Mouse (Mus musculus) urinary bladder, adult 2 months (tissue): ENCODE data around the gene Cd274. TPM values are rescaled to one million over a fixed set of nuclear protein-coding genes. Genes with fewer than 3 reads are reported as not detected.

ENCODE experiments used
- DNase-seq: peaks from one replicate; pipeline ENCODE4 v3.0.0; 2022; ENCODE audit warnings: low spot score
- polyA plus RNA-seq: library from polyadenylated mRNA; depleted of rRNA; stranded (reverse); fragments of >200 nt; gene quantifications from 2 replicates; pipeline ENCODE4 v1.2.3, GENCODE M21; 2012; rRNA removed

Gene Cd274
- polyA plus RNA-seq, result 4.3 and 6.8 TPM in 2 replicates

- peak; percentile 43 for DNase-seq
Observed at GRCm38 (mm10) chr19:29366969-29367622, at the start of gene Cd274, which contains the start of gene Plgrkt. Gene Cd274 (plus strand): TSS chr19:29367455. Gene Plgrkt (minus strand): TSS chr19:29367390.

- DNase-seq, result no peak
Observed at GRCm38 (mm10) chr19:29323416-29324049, 43.7 kb upstream of the Cd274 start.

- DNase-seq, result peak; percentile 30
Observed at GRCm38 (mm10) chr19:29325053-29325851, 42.0 kb upstream of the Cd274 start, which contains the start of gene Insl6. Gene Insl6 (minus strand): TSS chr19:29325356.

GRCm38 (mm10) chr19:29325852-29326180 lies 41.4 kb upstream of the Cd274 start:
- DNase-seq, result no peak

- DNase-seq, result no peak
Observed at GRCm38 (mm10) chr19:29326396-29326795, 40.9 kb upstream of the Cd274 start.

GRCm38 (mm10) chr19:29326822-29327552 lies 40.3 kb upstream of the Cd274 start:
- DNase-seq, result no peak

- DNase-seq, result no peak
Observed at GRCm38 (mm10) chr19:29334068-29334745, 33.0 kb upstream of the Cd274 start, which contains the start of gene Rln1. Gene Rln1 (minus strand): TSS chr19:29334670.

- DNase-seq, result no peak
Observed at GRCm38 (mm10) chr19:29336624-29337023, 30.6 kb upstream of the Cd274 start.

- DNase-seq, result no peak
Observed at GRCm38 (mm10) chr19:29341029-29341428, 26.2 kb upstream of the Cd274 start.

GRCm38 (mm10) chr19:29342281-29342680 lies 25.0 kb upstream of the Cd274 start:
- DNase-seq, result no peak

- DNase-seq, result no peak
Observed at GRCm38 (mm10) chr19:29344868-29345267, 22.4 kb upstream of the Cd274 start.

- no peak for DNase-seq
Observed at GRCm38 (mm10) chr19:29345636-29346035, 21.6 kb upstream of the Cd274 start.

GRCm38 (mm10) chr19:29350991-29351390 lies 16.3 kb upstream of the Cd274 start:
- DNase-seq, result no peak

- peak; percentile 69 for DNase-seq
Observed at GRCm38 (mm10) chr19:29354895-29355877, 12.1 kb upstream of the Cd274 start.

- DNase-seq, result no peak
Observed at GRCm38 (mm10) chr19:29356281-29356680, 11.0 kb upstream of the Cd274 start.

GRCm38 (mm10) chr19:29360251-29360650 lies 7.0 kb upstream of the Cd274 start:
- DNase-seq, result no peak

- DNase-seq, result peak; percentile 77
Observed at GRCm38 (mm10) chr19:29361468-29362130, 5.7 kb upstream of the Cd274 start.

GRCm38 (mm10) chr19:29362173-29362930 lies 4.9 kb upstream of the Cd274 start:
- DNase-seq, result no peak

GRCm38 (mm10) chr19:29363557-29363956 lies 3.7 kb upstream of the Cd274 start:
- no peak for DNase-seq
